Mouse (Mus musculus): ENCODE measurements around the gene Aunip. TPM values are rescaled to one million over a fixed set of nuclear protein-coding genes. Genes with fewer than 3 reads are reported as not detected.

Gene Aunip
- polyA plus RNA-seq, 1 experiment from 2014 or later: 11.9 TPM

DNA sequence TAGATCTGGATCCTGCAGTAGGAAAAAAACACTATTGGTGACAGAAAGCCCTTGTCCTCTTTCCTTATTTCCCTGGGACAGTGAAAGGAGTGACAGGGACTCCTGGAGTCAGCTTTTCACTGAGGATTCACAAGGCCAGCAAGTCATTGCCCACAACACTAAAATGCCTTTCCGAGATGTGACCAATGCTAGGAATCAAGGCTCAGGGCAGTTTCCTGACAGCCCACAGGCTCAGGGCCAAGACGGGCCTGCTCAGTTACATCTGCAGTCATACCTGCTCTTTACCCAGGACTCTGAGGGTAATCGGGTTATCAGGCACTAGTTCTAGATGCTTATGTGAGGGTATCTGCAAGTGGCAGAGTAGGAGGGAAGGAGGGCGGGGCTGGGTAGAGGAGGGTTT is 12.6 kb downstream of the Aunip start:
- WGBS: 93% methylated on average over 4 of the region's 4 CpGs
- Histone ChIP-seq H3K9ac (no peak overlapping the region), H3K27me3 (no peaks in the 10 kb centered on the region), H3K4me3 (no peak overlapping the region), H3K9me3 (replicated peaks) (no peaks in the 10 kb centered on the region), H3K4me2 (no peak overlapping the region), H3K36me3 (ENCODE audit: poor library complexity, severe bottlenecking) (peaks cover 67% of the 10 kb centered on the region), H3K27ac (no peak overlapping the region), H3K4me1 (peaks cover 7% of the 10 kb centered on the region; the same call in 1 of the 2 replicates)
- no peak for ATAC-seq

DNA sequence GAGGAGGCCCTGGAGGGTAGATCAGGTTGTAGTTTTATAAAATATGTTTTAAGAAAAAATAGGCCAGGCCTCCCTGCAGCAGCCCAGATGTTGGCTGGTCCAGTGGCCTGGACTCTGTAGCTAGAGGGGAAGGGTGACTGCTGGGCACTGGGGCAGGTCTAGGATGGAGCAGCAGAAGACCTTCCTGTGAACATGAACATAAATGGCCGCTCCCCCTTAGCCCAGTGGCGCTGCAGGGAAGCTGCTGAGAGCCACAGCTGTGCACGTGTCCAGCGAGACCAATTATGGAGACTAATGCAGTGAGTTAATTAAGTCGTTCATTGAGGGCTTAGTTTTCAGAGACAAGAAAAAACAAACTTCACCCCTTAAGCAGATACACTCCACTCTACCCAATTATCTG is 15.0 kb downstream of the Aunip start:
- Histone ChIP-seq H3K9me3 (replicated peaks) (no peaks in the 10 kb centered on the region), H3K4me2 (no peak overlapping the region), H3K27ac (no peak overlapping the region), H3K36me3 (ENCODE audit: poor library complexity, severe bottlenecking) (peaks cover 86% of the 10 kb centered on the region), H3K9ac (no peak overlapping the region), H3K4me3 (no peak overlapping the region), H3K27me3 (no peaks in the 10 kb centered on the region), H3K4me1 (peaks cover 7% of the 10 kb centered on the region; the same call in 1 of the 2 replicates)
- no peak for ATAC-seq
- WGBS: 25% methylated on average over 5 of the region's 5 CpGs

DNA sequence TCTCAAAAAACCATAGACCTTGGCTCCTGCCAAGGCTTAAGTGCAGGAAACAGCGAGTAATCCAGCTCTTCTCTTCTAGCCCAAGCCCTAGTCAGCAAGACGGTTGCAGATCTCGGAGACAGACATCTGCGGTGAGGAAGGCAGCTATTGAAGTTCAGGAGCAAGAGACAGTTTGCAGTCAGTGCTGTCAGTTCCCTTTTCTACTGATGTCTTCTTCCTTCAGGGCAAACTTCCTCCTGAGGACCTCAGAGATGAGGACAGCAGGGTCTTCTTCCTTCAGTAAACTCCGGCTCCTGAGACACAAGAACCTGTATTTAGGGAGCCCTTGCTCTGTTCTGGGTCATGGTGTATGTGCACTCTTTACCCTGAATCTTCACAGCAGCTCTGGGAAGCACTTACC is 15.4 kb downstream of the Aunip start:
- no peak overlapping the region for H3K4me3 ChIP-seq
- 60% methylated on average over 5 of the region's 5 CpGs for WGBS
- H3K9ac ChIP-seq: 0 out of 2 replicates have a peak overlapping the region, but pooled peaks have one; percentile 8
- H3K4me2 ChIP-seq: no peak overlapping the region
- peaks cover 88% of the 10 kb centered on the region for H3K36me3 ChIP-seq (ENCODE audit: poor library complexity, severe bottlenecking)
- no peaks in the 10 kb centered on the region for H3K27me3 ChIP-seq
- no peak for ATAC-seq
- H3K9me3 ChIP-seq (replicated peaks): no peaks in the 10 kb centered on the region
- H3K4me1 ChIP-seq: peaks cover 7% of the 10 kb centered on the region; the same call in 1 of the 2 replicates
- peak overlapping the region; percentile 31; the same call in 1 of the 2 replicates for H3K27ac ChIP-seq

- peaks cover 41% of the 10 kb centered on the region for H3K36me3 ChIP-seq (ENCODE audit: poor library complexity, severe bottlenecking)
- ATAC-seq: no peak
- H3K9me3 ChIP-seq (replicated peaks): no peaks in the 10 kb centered on the region
- H3K27me3 ChIP-seq: no peaks in the 10 kb centered on the region
- no peak overlapping the region for H3K4me3 ChIP-seq
- no peak overlapping the region for H3K27ac ChIP-seq
- peak overlapping the region; percentile 7; the same call in 1 of the 2 replicates for H3K4me2 ChIP-seq
- WGBS: 93% methylated on average over 4 of the region's 4 CpGs
- peaks cover 24% of the 10 kb centered on the region for H3K4me1 ChIP-seq
- H3K9ac ChIP-seq: no peak overlapping the region
Observed at GRCm38 (mm10) chr4:134532928-134533327, 22.1 kb downstream of the Aunip start.

DNA sequence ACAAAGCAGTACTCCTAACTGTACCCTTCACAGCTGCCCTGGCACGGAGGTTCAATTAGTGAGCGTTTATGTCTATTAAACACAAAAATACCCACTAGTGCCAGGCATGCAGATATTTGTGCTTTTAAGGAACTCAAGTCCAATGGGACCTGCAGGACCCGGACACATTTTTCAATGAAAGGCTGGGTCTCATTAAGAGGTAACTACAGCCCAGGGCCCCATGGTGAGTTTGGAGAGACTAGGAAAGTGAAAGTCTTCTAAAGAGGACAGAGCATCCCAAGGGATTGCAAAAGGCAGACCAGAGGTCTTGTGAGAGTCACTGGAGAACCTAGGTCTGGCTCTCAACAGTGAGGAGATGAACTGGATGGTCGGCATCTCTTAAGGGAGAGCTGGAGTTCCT is 22.6 kb downstream of the Aunip start:
- Histone ChIP-seq H3K27me3 (no peaks in the 10 kb centered on the region), H3K27ac (no peak overlapping the region), H3K4me3 (peak overlapping the region; percentile 96), H3K4me2 (peak overlapping the region; percentile 98), H3K9me3 (replicated peaks) (no peaks in the 10 kb centered on the region), H3K36me3 (ENCODE audit: poor library complexity, severe bottlenecking) (peaks cover 39% of the 10 kb centered on the region), H3K4me1 (peaks cover 24% of the 10 kb centered on the region), H3K9ac (peak overlapping the region; percentile 84)
- WGBS: 84% methylated on average over 4 of the region's 4 CpGs
- ATAC-seq: no peak

DNA sequence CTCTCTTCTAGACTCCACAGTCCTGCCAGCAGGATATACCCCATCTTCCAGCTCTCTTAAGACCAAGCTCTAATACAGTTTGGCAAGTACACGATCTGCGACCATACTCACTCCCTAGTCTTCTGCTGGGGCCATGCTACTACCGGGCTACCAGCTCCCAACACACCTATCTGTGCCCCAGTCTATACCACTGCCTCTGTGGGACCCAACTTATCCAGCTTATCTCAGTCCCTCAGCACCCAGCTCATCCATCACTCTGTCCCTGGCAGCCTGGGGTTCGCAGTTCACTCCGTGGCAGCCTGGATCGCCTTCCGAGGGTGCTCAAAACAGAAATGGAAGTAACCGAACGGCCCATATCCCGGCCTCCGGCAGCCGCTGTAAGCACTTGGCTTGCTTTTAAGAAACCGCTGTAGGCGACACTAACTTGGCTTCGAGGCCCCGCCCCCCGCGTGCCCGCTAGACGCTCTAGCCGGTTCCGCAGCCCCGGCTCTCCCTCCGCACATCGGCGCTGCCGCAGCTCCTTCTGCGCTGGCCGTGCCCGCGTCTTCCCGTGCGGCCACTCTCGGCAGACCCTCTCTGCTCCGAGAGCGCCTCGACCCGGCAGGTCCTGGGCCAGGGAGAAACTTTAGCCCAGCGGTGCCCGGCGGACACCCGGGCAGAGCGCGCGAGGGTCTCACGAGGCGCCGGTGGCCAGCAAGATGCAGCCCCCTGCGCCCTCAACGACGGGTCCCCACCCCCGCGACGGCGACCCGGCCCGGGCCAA is 23.5 kb downstream of the Aunip start:
- Histone ChIP-seq H3K27ac (peak overlapping the region; percentile 76), H3K4me1 (peaks cover 28% of the 10 kb centered on the region), H3K9me3 (replicated peaks) (no peaks in the 10 kb centered on the region), H3K36me3 (ENCODE audit: poor library complexity, severe bottlenecking) (peaks cover 39% of the 10 kb centered on the region), H3K27me3 (no peaks in the 10 kb centered on the region), H3K9ac (peak overlapping the region; percentile 84), H3K4me3 (peak overlapping the region; percentile 96), H3K4me2 (peak overlapping the region; percentile 98)
- WGBS: 1% methylated on average over 54 of the region's 57 CpGs
- ATAC-seq: peak; percentile 2; the same call in 1 of the 2 replicates

GRCm38 (mm10) chr4:134534932-134535786 is 24.4 kb downstream of the Aunip start, which contains the start of gene Mtfr1l:
Gene Mtfr1l, minus strand, starts transcription at chr4:134535387.
- peak within 1 kb of the TSS; percentile 96 for H3K4me3 ChIP-seq
- peak within 1 kb of the TSS; percentile 76 for H3K27ac ChIP-seq
- peak within 1 kb of the TSS; percentile 98 for H3K4me2 ChIP-seq
- ATAC-seq: peak; percentile 97
- H3K36me3 ChIP-seq (ENCODE audit: poor library complexity, severe bottlenecking): peaks cover 39% of the 10 kb centered on the region
- no peaks in the 10 kb centered on the region for H3K9me3 ChIP-seq (replicated peaks)
- H3K4me1 ChIP-seq: peaks cover 30% of the 10 kb centered on the region
- peak within 1 kb of the TSS; percentile 84 for H3K9ac ChIP-seq
- WGBS: under 1% methylated on average over 65 of the region's 71 CpGs
- H3K27me3 ChIP-seq: no peaks in the 10 kb centered on the region

DNA sequence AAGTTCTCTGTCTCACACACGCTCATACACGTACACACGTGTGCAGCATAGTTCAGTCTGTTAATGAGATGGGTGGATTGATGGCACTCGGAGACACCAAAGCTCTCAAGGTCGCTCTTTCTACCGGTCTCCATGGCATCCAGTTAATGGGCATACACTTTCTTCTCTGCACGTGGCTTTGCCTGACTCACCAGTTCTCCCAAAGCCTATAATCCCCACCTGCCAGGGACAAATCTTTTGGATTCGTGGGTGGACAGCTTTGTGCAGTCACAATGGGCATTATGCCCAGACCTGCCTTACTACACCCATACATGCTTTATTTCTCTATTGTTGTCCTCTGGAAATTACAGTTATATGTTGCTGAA is 25.0 kb downstream of the Aunip start:
- peaks cover 39% of the 10 kb centered on the region for H3K36me3 ChIP-seq (ENCODE audit: poor library complexity, severe bottlenecking)
- H3K9ac ChIP-seq: peak overlapping the region; percentile 84
- peak overlapping the region; percentile 96 for H3K4me3 ChIP-seq
- no peaks in the 10 kb centered on the region for H3K9me3 ChIP-seq (replicated peaks)
- peaks cover 30% of the 10 kb centered on the region for H3K4me1 ChIP-seq
- no peak; the same call in 1 of the 2 replicates for ATAC-seq
- peak overlapping the region; percentile 45; the same call in 1 of the 2 replicates for H3K27ac ChIP-seq
- WGBS: 5% methylated on average over 8 of the region's 8 CpGs
- H3K27me3 ChIP-seq: no peaks in the 10 kb centered on the region
- peak overlapping the region; percentile 98 for H3K4me2 ChIP-seq

DNA sequence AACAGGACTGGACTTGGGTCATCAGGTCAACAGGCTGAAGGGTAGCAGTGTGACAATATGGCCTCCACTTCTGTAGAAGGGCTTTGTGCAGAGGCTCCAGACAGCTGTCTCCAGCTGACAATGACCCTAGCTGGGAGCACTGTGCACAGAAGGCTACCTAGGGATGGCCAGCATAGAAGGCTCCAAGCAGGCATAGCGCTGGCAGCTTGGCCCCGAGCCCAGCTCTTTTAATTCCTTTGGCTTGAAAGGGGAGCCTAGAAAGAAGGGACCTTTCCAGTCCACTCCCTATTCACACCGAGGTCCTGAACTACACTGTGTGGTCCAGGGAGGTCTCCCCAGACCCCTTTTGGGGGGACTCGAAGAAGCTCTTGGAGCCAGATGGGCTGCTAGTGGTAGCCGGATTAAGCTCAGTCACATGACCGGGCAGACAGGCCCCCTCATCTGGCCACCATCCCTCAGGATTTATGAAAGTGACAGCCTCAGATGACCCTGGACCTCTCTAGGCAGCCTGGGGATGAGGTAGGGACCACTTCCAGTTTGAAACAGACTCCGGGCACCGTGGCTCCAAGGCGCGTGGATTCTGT is 28.3 kb downstream of the Aunip start:
- Histone ChIP-seq H3K9ac (no peak overlapping the region), H3K4me1 (peaks cover 18% of the 10 kb centered on the region), H3K9me3 (replicated peaks) (no peaks in the 10 kb centered on the region), H3K27me3 (no peaks in the 10 kb centered on the region), H3K4me3 (no peak overlapping the region), H3K36me3 (ENCODE audit: poor library complexity, severe bottlenecking) (peaks cover 50% of the 10 kb centered on the region), H3K27ac (peak overlapping the region; percentile 52), H3K4me2 (no peak overlapping the region)
- no peak for ATAC-seq
- WGBS: 72% methylated on average over 10 of the region's 10 CpGs

GRCm38 (mm10) chr4:134542726-134543125 is 31.9 kb downstream of the Aunip start:
- Histone ChIP-seq H3K36me3 (ENCODE audit: poor library complexity, severe bottlenecking) (peaks cover 84% of the 10 kb centered on the region), H3K4me1 (peaks cover 19% of the 10 kb centered on the region)
- 92% methylated on average over 9 of the region's 9 CpGs for WGBS

GRCm38 (mm10) chr4:134543261-134543660 is 32.5 kb downstream of the Aunip start:
- 9% methylated on average over 5 of the region's 5 CpGs for WGBS
- Histone ChIP-seq H3K9ac (no peak overlapping the region), H3K27ac (no peak overlapping the region), H3K36me3 (ENCODE audit: poor library complexity, severe bottlenecking) (peaks cover 86% of the 10 kb centered on the region), H3K27me3 (no peaks in the 10 kb centered on the region), H3K4me3 (no peak overlapping the region), H3K9me3 (replicated peaks) (no peaks in the 10 kb centered on the region), H3K4me1 (peaks cover 24% of the 10 kb centered on the region), H3K4me2 (no peak overlapping the region)
- peak; percentile 80 for ATAC-seq

More at GRCm38 (mm10) chr4:134542726-134543125, 31.9 kb downstream of the Aunip start:
- no peak overlapping the region for H3K9ac ChIP-seq
- no peak overlapping the region for H3K27ac ChIP-seq
- no peaks in the 10 kb centered on the region for H3K27me3 ChIP-seq
- H3K4me3 ChIP-seq: no peak overlapping the region
- no peak overlapping the region for H3K4me2 ChIP-seq
- no peaks in the 10 kb centered on the region for H3K9me3 ChIP-seq (replicated peaks)
- ATAC-seq: no peak

All from forebrain, embryonic 13.5 days (tissue).